Mouse (Mus musculus) left cerebral cortex, postnatal 14 days (tissue): ENCODE data around the gene Zdhhc13. TPM values are rescaled to one million over a fixed set of nuclear protein-coding genes. Genes with fewer than 3 reads are reported as not detected.
A peak's percentile ranks its signal among the peaks of the same experiment; 100 is the strongest.

Source experiments
- DNase-seq, 2 experiments: peaks; one replicate each; pipeline ENCODE4 v3.0.0; 2021 to 2022; ENCODE audit warnings: low spot score in 2 of 2, mixed read lengths in 1 of 2
- intact Hi-C: fragments of 180-260 bp; cut with DNase I; formaldehyde crosslinking; loops from one replicate; pipeline ENCODE4 v1.15.1; 2025
- long read RNA-seq, 2 experiments: library from polyadenylated mRNA; stranded (forward); transcript quantifications; one replicate each; pipeline ENCODE4 v2.0.0; 2021
- total RNA-seq, 2 experiments: library from RNA; stranded (reverse); gene quantifications; 2 replicates each; pipeline ENCODE4 v1.2.3; 2021

Gene Zdhhc13
- total RNA-seq, result 10 to 100 TPM; 28.9 to 29.3 TPM
- long read RNA-seq, experiment 1, transcript Zdhhc13-201 (17 exons, 2,410 nt), result major isoform, 32 of 48 reads
- long read RNA-seq, experiment 1, partial matches to known transcripts, result 0 of 48 reads
- long read RNA-seq, experiment 1, other reads (novel, unspliced or antisense), result 16 of 48 reads
- long read RNA-seq, experiment 2, transcript Zdhhc13-201 (17 exons, 2,410 nt), result major isoform, 19 of 26 reads
- long read RNA-seq, experiment 2, partial matches to known transcripts, result 2 of 26 reads
- long read RNA-seq, experiment 2, other reads (novel, unspliced or antisense), result 5 of 26 reads

GRCm38 (mm10) chr7:48788851-48789572, at the start of gene Zdhhc13:
TSS of gene Zdhhc13 (plus strand) at chr7:48789003.
- peak; percentile 93 to 95 for DNase-seq
- intact Hi-C loops, result no loop called here

GRCm38 (mm10) chr7:48749298-48750163, 39.3 kb upstream of the Zdhhc13 start:
- peak; percentile 92 for DNase-seq
- intact Hi-C loops, result loop anchor here (1.0 to 10.0 kb wide), 3 partner anchors 55 to 372 kb away; no protein-coding TSS in a partner anchor

GRCm38 (mm10) chr7:48750164-48750809, 38.5 kb upstream of the Zdhhc13 start:
- intact Hi-C loops, result loop anchor here (2.0 to 10.0 kb wide), 2 partner anchors 55 to 127 kb away; no protein-coding TSS in a partner anchor
- DNase-seq, result no peak

- intact Hi-C loops, result loop anchor here (2.0 to 10.0 kb wide), 2 partner anchors 54 to 126 kb away; no protein-coding TSS in a partner anchor
- no peak for DNase-seq
Measured at GRCm38 (mm10) chr7:48751222-48751621, 37.6 kb upstream of the Zdhhc13 start.

GRCm38 (mm10) chr7:48754415-48754974, 34.3 kb upstream of the Zdhhc13 start:
- no peak for DNase-seq
- intact Hi-C loops, result loop anchor here (10.0 kb wide), 1 partner anchor 50 kb away; no protein-coding TSS in a partner anchor

GRCm38 (mm10) chr7:48755825-48756224, 33.0 kb upstream of the Zdhhc13 start:
- intact Hi-C loops, result loop anchor here (10.0 kb wide), 1 partner anchor 49 kb away; no protein-coding TSS in a partner anchor

GRCm38 (mm10) chr7:48756306-48756931, 32.4 kb upstream of the Zdhhc13 start:
- intact Hi-C loops, result loop anchor here (10.0 kb wide), 1 partner anchor 48 kb away; no protein-coding TSS in a partner anchor
- no peak for DNase-seq

More at GRCm38 (mm10) chr7:48755825-48756224, 33.0 kb upstream of the Zdhhc13 start:
- DNase-seq, result no peak

- intact Hi-C loops, result loop anchor here (10.0 kb wide), 1 partner anchor 47 kb away; no protein-coding TSS in a partner anchor
- no peak for DNase-seq
Measured at GRCm38 (mm10) chr7:48758083-48758482, 30.7 kb upstream of the Zdhhc13 start.

GRCm38 (mm10) chr7:48760789-48761188, 28.0 kb upstream of the Zdhhc13 start:
- DNase-seq, result no peak
- intact Hi-C loops, result no loop called here

- intact Hi-C loops, result no loop called here
- DNase-seq, result no peak
Measured at GRCm38 (mm10) chr7:48762289-48762688, 26.5 kb upstream of the Zdhhc13 start.

GRCm38 (mm10) chr7:48762721-48763120, 26.1 kb upstream of the Zdhhc13 start:
- DNase-seq, result no peak
- intact Hi-C loops, result no loop called here

- intact Hi-C loops, result no loop called here
- DNase-seq, result no peak
Measured at GRCm38 (mm10) chr7:48765959-48766358, 22.8 kb upstream of the Zdhhc13 start.

- DNase-seq, result no peak
- intact Hi-C loops, result no loop called here
Measured at GRCm38 (mm10) chr7:48769721-48770120, 19.1 kb upstream of the Zdhhc13 start.

- intact Hi-C loops, result no loop called here
- DNase-seq, result no peak
Measured at GRCm38 (mm10) chr7:48772060-48772734, 16.6 kb upstream of the Zdhhc13 start.

GRCm38 (mm10) chr7:48773333-48773732, 15.5 kb upstream of the Zdhhc13 start:
- no peak for DNase-seq
- intact Hi-C loops, result no loop called here

GRCm38 (mm10) chr7:48774633-48775032, 14.2 kb upstream of the Zdhhc13 start:
- no peak for DNase-seq
- intact Hi-C loops, result no loop called here

GRCm38 (mm10) chr7:48775436-48775835, 13.4 kb upstream of the Zdhhc13 start:
- DNase-seq, result no peak
- intact Hi-C loops, result no loop called here
